Mouse (Mus musculus): Measurements from ENCODE around the gene Slc25a21. TPM values are rescaled to one million over a fixed set of nuclear protein-coding genes. Genes with fewer than 3 reads are reported as not detected.

The Slc25a21 gene
- polyA plus RNA-seq, 1 experiment from 2014 or later, result 0.71 TPM

GRCm38 (mm10) chr12:57158266-57158665 is 39.0 kb downstream of the Slc25a21 start:
- Histone ChIP-seq H3K27me3 (replicated peaks; ENCODE audit: control insufficient read depth, insufficient read depth, low read length) (no peaks in the 10 kb centered on the region), H3K4me2 (ENCODE audit: low read depth, low read length) (no peak overlapping the region), H3K9me3 (ENCODE audit: control insufficient read depth, low read length) (no peaks in the 10 kb centered on the region), H3K9ac (ENCODE audit: low read depth, low read length) (no peak overlapping the region), H3K4me3 (ENCODE audit: low read length) (no peak overlapping the region), H3K27ac (ENCODE audit: low read length) (no peak overlapping the region), H3K36me3 (ENCODE audit: control insufficient read depth, insufficient read depth, low read length) (no peaks in the 10 kb centered on the region), H3K4me1 (ENCODE audit: control insufficient read depth, insufficient read depth, low read length) (no peaks in the 10 kb centered on the region)
- ATAC-seq, result no peak
- WGBS, result 62% methylated on average over 3 of the region's 3 CpGs

- no peak for ATAC-seq
- no peak overlapping the region for H3K4me3 ChIP-seq (ENCODE audit: low read length)
- H3K9ac ChIP-seq (ENCODE audit: low read depth, low read length), result no peak overlapping the region
- no peak overlapping the region for H3K27ac ChIP-seq (ENCODE audit: low read length)
- H3K4me1 ChIP-seq (ENCODE audit: control insufficient read depth, insufficient read depth, low read length), result no peaks in the 10 kb centered on the region
- H3K36me3 ChIP-seq (ENCODE audit: control insufficient read depth, insufficient read depth, low read length), result no peaks in the 10 kb centered on the region
- no peak overlapping the region for H3K4me2 ChIP-seq (ENCODE audit: low read depth, low read length)
- 86% methylated on average over 1 of the region's 1 CpGs for WGBS
- no peaks in the 10 kb centered on the region for H3K27me3 ChIP-seq (replicated peaks; ENCODE audit: control insufficient read depth, insufficient read depth, low read length)
- no peaks in the 10 kb centered on the region for H3K9me3 ChIP-seq (ENCODE audit: control insufficient read depth, low read length)
Observed at GRCm38 (mm10) chr12:57138937-57139336, 58.3 kb downstream of the Slc25a21 start.

- Histone ChIP-seq H3K4me1 (ENCODE audit: control insufficient read depth, insufficient read depth, low read length) (no peaks in the 10 kb centered on the region), H3K36me3 (ENCODE audit: control insufficient read depth, insufficient read depth, low read length) (no peaks in the 10 kb centered on the region), H3K27ac (ENCODE audit: low read length) (no peak overlapping the region), H3K9ac (ENCODE audit: low read depth, low read length) (no peak overlapping the region), H3K9me3 (ENCODE audit: control insufficient read depth, low read length) (no peaks in the 10 kb centered on the region), H3K4me3 (ENCODE audit: low read length) (no peak overlapping the region), H3K4me2 (ENCODE audit: low read depth, low read length) (no peak overlapping the region), H3K27me3 (replicated peaks; ENCODE audit: control insufficient read depth, insufficient read depth, low read length) (no peaks in the 10 kb centered on the region)
- no peak for ATAC-seq
- 53% methylated on average over 2 of the region's 2 CpGs for WGBS
Observed at GRCm38 (mm10) chr12:57137809-57138208, 59.5 kb downstream of the Slc25a21 start.

- 39% methylated on average over 8 of the region's 8 CpGs for WGBS
- Histone ChIP-seq H3K4me1 (ENCODE audit: control insufficient read depth, insufficient read depth, low read length) (no peaks in the 10 kb centered on the region), H3K9ac (ENCODE audit: low read depth, low read length) (no peak overlapping the region), H3K4me3 (ENCODE audit: low read length) (no peak overlapping the region), H3K27ac (ENCODE audit: low read length) (no peak overlapping the region), H3K9me3 (ENCODE audit: control insufficient read depth, low read length) (no peaks in the 10 kb centered on the region), H3K4me2 (ENCODE audit: low read depth, low read length) (no peak overlapping the region), H3K36me3 (ENCODE audit: control insufficient read depth, insufficient read depth, low read length) (no peaks in the 10 kb centered on the region), H3K27me3 (replicated peaks; ENCODE audit: control insufficient read depth, insufficient read depth, low read length) (no peaks in the 10 kb centered on the region)
- no peak for ATAC-seq
Observed at GRCm38 (mm10) chr12:57118602-57119001, 78.7 kb downstream of the Slc25a21 start.

- Histone ChIP-seq H3K9me3 (ENCODE audit: control insufficient read depth, low read length) (no peaks in the 10 kb centered on the region), H3K4me3 (ENCODE audit: low read length) (no peak overlapping the region), H3K36me3 (ENCODE audit: control insufficient read depth, insufficient read depth, low read length) (no peaks in the 10 kb centered on the region), H3K4me1 (ENCODE audit: control insufficient read depth, insufficient read depth, low read length) (no peaks in the 10 kb centered on the region), H3K27me3 (replicated peaks; ENCODE audit: control insufficient read depth, insufficient read depth, low read length) (no peaks in the 10 kb centered on the region), H3K4me2 (ENCODE audit: low read depth, low read length) (no peak overlapping the region), H3K27ac (ENCODE audit: low read length) (no peak overlapping the region), H3K9ac (ENCODE audit: low read depth, low read length) (no peak overlapping the region)
- 74% methylated on average over 10 of the region's 10 CpGs for WGBS
- no peak for ATAC-seq
Observed at GRCm38 (mm10) chr12:57115516-57115915, 81.8 kb downstream of the Slc25a21 start.

GRCm38 (mm10) chr12:57109363-57109762 is 87.9 kb downstream of the Slc25a21 start:
- no peaks in the 10 kb centered on the region for H3K4me1 ChIP-seq (ENCODE audit: control insufficient read depth, insufficient read depth, low read length)
- no peaks in the 10 kb centered on the region for H3K9me3 ChIP-seq (ENCODE audit: control insufficient read depth, low read length)
- no peak overlapping the region for H3K27ac ChIP-seq (ENCODE audit: low read length)
- H3K4me3 ChIP-seq (ENCODE audit: low read length), result no peak overlapping the region
- no peak for ATAC-seq
- 83% methylated on average over 4 of the region's 4 CpGs for WGBS
- H3K27me3 ChIP-seq (replicated peaks; ENCODE audit: control insufficient read depth, insufficient read depth, low read length), result no peaks in the 10 kb centered on the region
- H3K4me2 ChIP-seq (ENCODE audit: low read depth, low read length), result no peak overlapping the region
- H3K36me3 ChIP-seq (ENCODE audit: control insufficient read depth, insufficient read depth, low read length), result no peaks in the 10 kb centered on the region
- no peak overlapping the region for H3K9ac ChIP-seq (ENCODE audit: low read depth, low read length)

- no peak overlapping the region for H3K4me2 ChIP-seq (ENCODE audit: low read depth, low read length)
- H3K9me3 ChIP-seq (ENCODE audit: control insufficient read depth, low read length), result no peaks in the 10 kb centered on the region
- no peak overlapping the region for H3K4me3 ChIP-seq (ENCODE audit: low read length)
- H3K27me3 ChIP-seq (replicated peaks; ENCODE audit: control insufficient read depth, insufficient read depth, low read length), result no peaks in the 10 kb centered on the region
- no peak overlapping the region for H3K27ac ChIP-seq (ENCODE audit: low read length)
- no peak overlapping the region for H3K9ac ChIP-seq (ENCODE audit: low read depth, low read length)
- H3K36me3 ChIP-seq (ENCODE audit: control insufficient read depth, insufficient read depth, low read length), result no peaks in the 10 kb centered on the region
- H3K4me1 ChIP-seq (ENCODE audit: control insufficient read depth, insufficient read depth, low read length), result no peaks in the 10 kb centered on the region
- ATAC-seq, result no peak
- WGBS, result 81% methylated on average over 1 of the region's 1 CpGs
Observed at GRCm38 (mm10) chr12:57102322-57102721, 95.0 kb downstream of the Slc25a21 start.

GRCm38 (mm10) chr12:57100549-57100948 is 96.7 kb downstream of the Slc25a21 start:
- WGBS, result 87% methylated on average over 4 of the region's 4 CpGs
- Histone ChIP-seq H3K4me1 (ENCODE audit: control insufficient read depth, insufficient read depth, low read length) (no peaks in the 10 kb centered on the region), H3K9ac (ENCODE audit: low read depth, low read length) (no peak overlapping the region), H3K36me3 (ENCODE audit: control insufficient read depth, insufficient read depth, low read length) (no peaks in the 10 kb centered on the region), H3K27ac (ENCODE audit: low read length) (no peak overlapping the region), H3K4me2 (ENCODE audit: low read depth, low read length) (no peak overlapping the region), H3K27me3 (replicated peaks; ENCODE audit: control insufficient read depth, insufficient read depth, low read length) (no peaks in the 10 kb centered on the region), H3K4me3 (ENCODE audit: low read length) (no peak overlapping the region), H3K9me3 (ENCODE audit: control insufficient read depth, low read length) (no peaks in the 10 kb centered on the region)
- no peak for ATAC-seq

GRCm38 (mm10) chr12:57099066-57099465 is 98.2 kb downstream of the Slc25a21 start:
- no peak for ATAC-seq
- no peaks in the 10 kb centered on the region for H3K27me3 ChIP-seq (replicated peaks; ENCODE audit: control insufficient read depth, insufficient read depth, low read length)
- H3K4me3 ChIP-seq (ENCODE audit: low read length), result no peak overlapping the region
- no peak overlapping the region for H3K4me2 ChIP-seq (ENCODE audit: low read depth, low read length)
- H3K9me3 ChIP-seq (ENCODE audit: control insufficient read depth, low read length), result no peaks in the 10 kb centered on the region
- no peaks in the 10 kb centered on the region for H3K4me1 ChIP-seq (ENCODE audit: control insufficient read depth, insufficient read depth, low read length)
- H3K27ac ChIP-seq (ENCODE audit: low read length), result no peak overlapping the region
- no peak overlapping the region for H3K9ac ChIP-seq (ENCODE audit: low read depth, low read length)
- H3K36me3 ChIP-seq (ENCODE audit: control insufficient read depth, insufficient read depth, low read length), result no peaks in the 10 kb centered on the region
- WGBS, result 61% methylated on average over 3 of the region's 3 CpGs

- no peak overlapping the region for H3K4me2 ChIP-seq (ENCODE audit: low read depth, low read length)
- H3K36me3 ChIP-seq (ENCODE audit: control insufficient read depth, insufficient read depth, low read length), result no peaks in the 10 kb centered on the region
- no peak overlapping the region for H3K9ac ChIP-seq (ENCODE audit: low read depth, low read length)
- no peaks in the 10 kb centered on the region for H3K27me3 ChIP-seq (replicated peaks; ENCODE audit: control insufficient read depth, insufficient read depth, low read length)
- no peaks in the 10 kb centered on the region for H3K9me3 ChIP-seq (ENCODE audit: control insufficient read depth, low read length)
- H3K4me1 ChIP-seq (ENCODE audit: control insufficient read depth, insufficient read depth, low read length), result no peaks in the 10 kb centered on the region
- H3K27ac ChIP-seq (ENCODE audit: low read length), result no peak overlapping the region
- no peak for ATAC-seq
- WGBS, result 75% methylated on average over 5 of the region's 5 CpGs
- no peak overlapping the region for H3K4me3 ChIP-seq (ENCODE audit: low read length)
Observed at GRCm38 (mm10) chr12:57098371-57098770, 98.9 kb downstream of the Slc25a21 start.
